8 mouse cellular contexts compared by ENCODE assay signal in genomic region chr1:133424547-133425140, GRCm38 (mm10). TPM values are rescaled to one million over a fixed set of nuclear protein-coding genes. Genes with fewer than 3 reads are reported as not detected.
DNase-seq lines count a peak whose midpoint lies in the region; ATAC-seq and TF ChIP-seq lines count a peak whose summit lies in the region.
"Had no signal": no experiment of that assay in that cellular context is flagged by ENCODE, and none has a peak within 500 bp of the region (broad histone marks: within the 10 kb centered on the region; RNA-seq: fewer than 3 reads in every experiment).

No protein-coding gene starts in this region.

- DNase-seq in lung, postnatal 36 days = no peak
- DNase-seq in forebrain, postnatal 0 days = no peak
- DNase-seq in thymus, postnatal 14 days = no peak
- DNase-seq in right cerebral cortex, postnatal 25 days = no peak

- H3K36me3 ChIP-seq in lung, embryonic 15.5 days = no peaks in the 10 kb centered on the region
- H3K36me3 ChIP-seq in forebrain, postnatal 0 days (ENCODE audit: insufficient read depth) = no peaks in the 10 kb centered on the region
- no peaks in the 10 kb centered on the region for H3K36me3 ChIP-seq in limb, embryonic 13.5 days
- H3K36me3 ChIP-seq in stomach, embryonic 16.5 days (ENCODE audit: control insufficient read depth, insufficient read depth, low read length) = no peaks in the 10 kb centered on the region

- H3K27ac ChIP-seq in lung, embryonic 15.5 days = no peak overlapping the region
- H3K27ac ChIP-seq in forebrain, postnatal 0 days (ENCODE audit: low read depth, low read length) = no peak overlapping the region
- H3K27ac ChIP-seq in limb, embryonic 13.5 days = no peak overlapping the region
- H3K27ac ChIP-seq in stomach, embryonic 16.5 days (ENCODE audit: low read length) = no peak overlapping the region
- H3K27ac ChIP-seq: liver, embryonic 14.5 days had no signal

- peaks cover 3% of the 10 kb centered on the region; the same call in 1 of the 2 replicates for H3K9me3 ChIP-seq in lung, embryonic 15.5 days
- no peaks in the 10 kb centered on the region for H3K9me3 ChIP-seq in forebrain, postnatal 0 days (ENCODE audit: low read length)
- peaks cover 4% of the 10 kb centered on the region for H3K9me3 ChIP-seq in limb, embryonic 13.5 days
- H3K9me3 ChIP-seq in stomach, embryonic 16.5 days (replicated peaks; ENCODE audit: control insufficient read depth, low read length) = peaks cover 4% of the 10 kb centered on the region

- 52% methylated on average over 4 of the region's 4 CpGs for WGBS in lung, embryonic 15.5 days
- WGBS in forebrain, postnatal 0 days = 58% methylated on average over 4 of the region's 4 CpGs
- WGBS in limb, embryonic 13.5 days = 55% methylated on average over 4 of the region's 4 CpGs
- WGBS in stomach, embryonic 16.5 days = 52% methylated on average over 4 of the region's 4 CpGs

- no peak for TF ChIP-seq CTCF in forebrain, postnatal 0 days (IDR thresholded peaks at IDR 0.05; ENCODE audit: low read depth)

- peaks cover 27% of the 10 kb centered on the region for H3K4me1 ChIP-seq in lung, embryonic 15.5 days
- no peaks in the 10 kb centered on the region for H3K4me1 ChIP-seq in forebrain, postnatal 0 days (ENCODE audit: insufficient read depth)
- H3K4me1 ChIP-seq in limb, embryonic 13.5 days = peaks cover 14% of the 10 kb centered on the region
- H3K4me1 ChIP-seq in stomach, embryonic 16.5 days (ENCODE audit: control insufficient read depth, insufficient read depth, low read length) = peaks cover 20% of the 10 kb centered on the region

- no peak for ATAC-seq in lung, embryonic 15.5 days (ENCODE audit: borderline replicate concordance, extremely low read depth, low FRiP score, low TSS enrichment)
- ATAC-seq in forebrain, postnatal 0 days = no peak
- ATAC-seq in limb, embryonic 13.5 days (ENCODE audit: low FRiP score, low read depth) = no peak
- peak; percentile 15; the same call in 1 of the 2 replicates for ATAC-seq in stomach, embryonic 16.5 days (ENCODE audit: insufficient read depth, low FRiP score)

- no peak overlapping the region for H3K9ac ChIP-seq in lung, embryonic 15.5 days
- no peak overlapping the region for H3K9ac ChIP-seq in forebrain, postnatal 0 days
- no peak overlapping the region for H3K9ac ChIP-seq in limb, embryonic 13.5 days
- H3K9ac ChIP-seq in stomach, embryonic 16.5 days (ENCODE audit: low read length) = no peak overlapping the region

- no peaks in the 10 kb centered on the region for H3K27me3 ChIP-seq in lung, embryonic 15.5 days
- no peaks in the 10 kb centered on the region for H3K27me3 ChIP-seq in forebrain, postnatal 0 days (ENCODE audit: insufficient read depth, low read length)
- H3K27me3 ChIP-seq in limb, embryonic 13.5 days = peaks cover 19% of the 10 kb centered on the region
- H3K27me3 ChIP-seq in stomach, embryonic 16.5 days (ENCODE audit: control insufficient read depth, insufficient read depth, low read length) = no peaks in the 10 kb centered on the region

- H3K4me2 ChIP-seq in lung, embryonic 15.5 days = no peak overlapping the region; the same call in 1 of the 2 replicates
- peak overlapping the region; percentile 100; the same call in 1 of the 2 replicates for H3K4me2 ChIP-seq in forebrain, postnatal 0 days (ENCODE audit: low read depth)
- peak overlapping the region; percentile 99 for H3K4me2 ChIP-seq in limb, embryonic 13.5 days (replicated peaks)
- peak overlapping the region; percentile 85; the same call in 1 of the 2 replicates for H3K4me2 ChIP-seq in stomach, embryonic 16.5 days (ENCODE audit: low read depth, low read length)

- H3K4me3 ChIP-seq in lung, embryonic 15.5 days = peak overlapping the region; percentile 78
- peak overlapping the region; percentile 67; the same call in 1 of the 2 replicates for H3K4me3 ChIP-seq in forebrain, postnatal 0 days (ENCODE audit: low read depth, low read length)
- H3K4me3 ChIP-seq in limb, embryonic 13.5 days = peak overlapping the region; percentile 72
- H3K4me3 ChIP-seq in stomach, embryonic 16.5 days (replicated peaks; ENCODE audit: low read length) = no peak overlapping the region

RNA-seq across cellular contexts. Expression of gene Sox13, which starts 0.5 kb away (rescaled TPM):
- polyA plus RNA-seq in lung, embryonic 15.5 days (2015; fragmentation: Nextera tagmentation; extraction: Ambion mirVana) = 7.3 and 9.0 TPM in 2 replicates
- total RNA-seq in forebrain, postnatal 0 days (2014; rRNA removed) = 8.0 and 9.7 TPM in 2 replicates
- 2.0 and 3.0 TPM in 2 replicates for polyA plus RNA-seq in forebrain, postnatal 0 days (2015; fragmentation: Nextera tagmentation; extraction: Ambion mirVana)
- polyA plus RNA-seq in limb, embryonic 13.5 days (2015; fragmentation: Nextera tagmentation; extraction: Ambion mirVana) = 3.9 and 4.6 TPM in 2 replicates
- 5.2 and 5.6 TPM in 2 replicates for polyA plus RNA-seq in stomach, embryonic 16.5 days (2015; fragmentation: Nextera tagmentation; extraction: Ambion mirVana)
